Mouse (Mus musculus) B cell, adult (primary cell): ENCODE measurements around the gene Wipf3. TPM values are rescaled to one million over a fixed set of nuclear protein-coding genes. Genes with fewer than 3 reads are reported as not detected.

Source experiments
- total RNA-seq: library from RNA; stranded (reverse); gene quantifications from 4 replicates; pipeline ENCODE4 v1.2.4, GENCODE M21; 2023; ENCODE audit not compliant: inconsistent age

Gene Wipf3
- total RNA-seq = not detected in 4 replicates

DNA sequence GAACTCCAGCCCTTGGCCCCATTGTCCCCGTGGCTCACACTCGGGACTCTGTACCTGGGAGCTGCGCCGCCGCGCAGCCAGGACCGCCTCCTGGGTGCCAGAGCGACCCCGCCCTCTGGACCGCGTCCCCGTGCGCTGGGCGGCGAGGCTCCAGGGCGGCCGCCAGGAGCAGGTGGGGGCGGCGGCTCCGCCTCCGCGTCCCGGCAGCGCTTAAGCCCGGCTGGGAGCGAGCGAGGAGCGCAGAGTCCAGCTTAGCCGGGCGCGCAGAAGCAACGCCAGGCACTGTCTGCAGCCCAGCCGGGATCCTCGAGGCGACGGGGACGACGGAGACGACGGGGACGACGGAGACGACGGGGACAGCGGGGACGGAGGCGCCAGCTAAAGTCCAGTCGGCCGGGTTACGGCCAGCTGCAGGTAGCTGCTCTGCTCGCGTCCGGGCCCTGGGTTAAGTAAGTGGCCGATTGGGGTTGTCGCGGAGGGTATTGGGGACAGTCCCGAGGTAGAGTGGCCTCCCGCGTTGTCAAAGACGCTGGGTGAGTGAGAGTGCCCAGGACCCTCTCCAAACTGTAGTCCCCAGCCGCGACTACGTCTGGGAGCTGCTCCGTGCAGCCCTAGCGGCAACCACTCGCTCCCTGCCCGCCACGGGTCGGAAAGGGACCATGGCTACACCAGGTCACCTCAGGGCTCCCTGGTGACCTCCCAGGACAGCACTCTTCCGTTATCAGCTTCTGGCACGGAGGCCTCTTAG lies at the start of gene Wipf3:
Wipf3 (plus strand) TSS at position 157 of the 748 bp plus-strand sequence.

Other genes with a start within 250 kb of the Wipf3 start
- gene Prr15, start 103.8 kb upstream of the Wipf3 start, total RNA-seq = not detected in 4 replicates
- not detected in 4 replicates for gene Scrn1, start 136.9 kb downstream of the Wipf3 start, total RNA-seq
- gene Plekha8, start 165.5 kb downstream of the Wipf3 start, total RNA-seq = 9.5 to 11.2 TPM (median 9.7 TPM) in 4 replicates
- gene Fkbp14, start 167.7 kb downstream of the Wipf3 start, total RNA-seq = 0.48 to 2.9 TPM (median 0.89 TPM) in 4 replicates